Mouse (Mus musculus): Measurements from ENCODE around the gene Txndc5.

The Txndc5 gene

GRCm38 (mm10) chr13:38527041-38527796 lies 1.4 kb downstream of the Txndc5 start:
- in situ Hi-C loops (cut with MboI; ENCODE audit: low sequenced_read_pairs) = no loop called here

- in situ Hi-C loops (cut with MboI; ENCODE audit: low sequenced_read_pairs) = no loop called here
Measured at GRCm38 (mm10) chr13:38526116-38526515, 2.5 kb downstream of the Txndc5 start.

GRCm38 (mm10) chr13:38525261-38525660 lies 3.4 kb downstream of the Txndc5 start:
- in situ Hi-C loops (cut with MboI; ENCODE audit: low sequenced_read_pairs) = no loop called here

GRCm38 (mm10) chr13:38523231-38523630 lies 5.4 kb downstream of the Txndc5 start:
- in situ Hi-C loops (cut with MboI; ENCODE audit: low sequenced_read_pairs) = no loop called here

GRCm38 (mm10) chr13:38522056-38522654 lies 6.5 kb downstream of the Txndc5 start:
- in situ Hi-C loops (cut with MboI; ENCODE audit: low sequenced_read_pairs) = no loop called here

- in situ Hi-C loops (cut with MboI; ENCODE audit: low sequenced_read_pairs) = no loop called here
Measured at GRCm38 (mm10) chr13:38520299-38520698, 8.3 kb downstream of the Txndc5 start.

- in situ Hi-C loops (cut with MboI; ENCODE audit: low sequenced_read_pairs) = no loop called here
Measured at GRCm38 (mm10) chr13:38516582-38516981, 12.0 kb downstream of the Txndc5 start.

GRCm38 (mm10) chr13:38515845-38516244 lies 12.8 kb downstream of the Txndc5 start:
- in situ Hi-C loops (cut with MboI; ENCODE audit: low sequenced_read_pairs) = no loop called here

- in situ Hi-C loops (cut with MboI; ENCODE audit: low sequenced_read_pairs) = no loop called here
Measured at GRCm38 (mm10) chr13:38515431-38515830, 13.2 kb downstream of the Txndc5 start.

GRCm38 (mm10) chr13:38513921-38514320 lies 14.7 kb downstream of the Txndc5 start:
- in situ Hi-C loops (cut with MboI; ENCODE audit: low sequenced_read_pairs) = no loop called here

- in situ Hi-C loops (cut with MboI; ENCODE audit: low sequenced_read_pairs) = no loop called here
Measured at GRCm38 (mm10) chr13:38511979-38512378, 16.6 kb downstream of the Txndc5 start.

- in situ Hi-C loops (cut with MboI; ENCODE audit: low sequenced_read_pairs) = no loop called here
Measured at GRCm38 (mm10) chr13:38509681-38510341, 18.8 kb downstream of the Txndc5 start.

GRCm38 (mm10) chr13:38506936-38507335 lies 21.7 kb downstream of the Txndc5 start:
- in situ Hi-C loops (cut with MboI; ENCODE audit: low sequenced_read_pairs) = no loop called here

- in situ Hi-C loops (cut with MboI; ENCODE audit: low sequenced_read_pairs) = no loop called here
Measured at GRCm38 (mm10) chr13:38506320-38506719, 22.3 kb downstream of the Txndc5 start.

GRCm38 (mm10) chr13:38503137-38503849 lies 25.3 kb downstream of the Txndc5 start:
- in situ Hi-C loops (cut with MboI; ENCODE audit: low sequenced_read_pairs) = no loop called here

- in situ Hi-C loops (cut with MboI; ENCODE audit: low sequenced_read_pairs) = no loop called here
Measured at GRCm38 (mm10) chr13:38501314-38501713, 27.3 kb downstream of the Txndc5 start.

GRCm38 (mm10) chr13:38496715-38497114 lies 31.9 kb downstream of the Txndc5 start:
- in situ Hi-C loops (cut with MboI; ENCODE audit: low sequenced_read_pairs) = no loop called here

GRCm38 (mm10) chr13:38486767-38487166 lies 41.9 kb downstream of the Txndc5 start:
- in situ Hi-C loops (cut with MboI; ENCODE audit: low sequenced_read_pairs) = no loop called here

GRCm38 (mm10) chr13:38484701-38485100 lies 43.9 kb downstream of the Txndc5 start:
- in situ Hi-C loops (cut with MboI; ENCODE audit: low sequenced_read_pairs) = no loop called here

- in situ Hi-C loops (cut with MboI; ENCODE audit: low sequenced_read_pairs) = no loop called here
Measured at GRCm38 (mm10) chr13:38481021-38481420, 47.6 kb downstream of the Txndc5 start.

- in situ Hi-C loops (cut with MboI; ENCODE audit: low sequenced_read_pairs) = no loop called here
Measured at GRCm38 (mm10) chr13:38476936-38477335, 51.7 kb downstream of the Txndc5 start.
